Mouse (Mus musculus): Measurements from ENCODE around the gene Frmpd3. TPM values are rescaled to one million over a fixed set of nuclear protein-coding genes. Genes with fewer than 3 reads are reported as not detected.
A peak's percentile ranks its signal among the peaks of the same experiment; 100 is the strongest.

Frmpd3 gene
- polyA plus RNA-seq, 1 experiment from 2014 or later = 0.03 TPM

- Histone ChIP-seq H3K27me3 (ENCODE audit: control insufficient read depth, insufficient read depth, low read depth, low read length) (no peaks in the 10 kb centered on the region), H3K9ac (ENCODE audit: low read length) (no peak overlapping the region), H3K27ac (ENCODE audit: low read length) (no peak overlapping the region), H3K36me3 (ENCODE audit: control insufficient read depth, insufficient read depth, low read length) (no peaks in the 10 kb centered on the region), H3K4me1 (replicated peaks; ENCODE audit: control insufficient read depth, insufficient read depth, low read length) (no peaks in the 10 kb centered on the region), H3K9me3 (ENCODE audit: control insufficient read depth, low read length) (no peaks in the 10 kb centered on the region), H3K4me3 (ENCODE audit: low read length) (no peak overlapping the region), H3K4me2 (ENCODE audit: low read depth, low read length) (no peak overlapping the region)
- no peak for ATAC-seq (ENCODE audit: low read depth)
- 87% methylated on average over 11 of the region's 11 CpGs for WGBS
Measured at GRCm38 (mm10) chrX:140432786-140433185, 90.7 kb downstream of the Frmpd3 start.

DNA sequence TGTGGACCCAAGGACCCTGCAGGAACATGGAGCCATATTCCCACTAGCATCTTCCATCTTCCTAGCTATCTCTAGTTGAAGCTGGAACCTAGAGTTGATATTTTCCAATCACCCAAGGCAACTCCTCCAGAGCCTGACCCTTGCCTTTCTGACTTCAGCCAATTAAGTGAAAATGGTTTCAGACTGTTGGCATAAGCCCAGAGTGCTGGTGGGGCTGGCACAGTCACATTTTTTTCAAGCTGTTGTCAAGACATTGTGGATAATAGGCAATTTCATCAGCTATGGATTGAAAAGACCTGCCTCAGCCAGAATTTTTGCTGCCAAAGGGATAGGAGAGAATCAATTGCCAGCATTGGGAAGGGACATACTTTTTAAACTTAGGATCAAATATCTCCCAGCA lies 95.8 kb downstream of the Frmpd3 start:
- Histone ChIP-seq H3K27ac (ENCODE audit: low read length) (no peak overlapping the region), H3K4me2 (ENCODE audit: low read depth, low read length) (no peak overlapping the region), H3K4me1 (replicated peaks; ENCODE audit: control insufficient read depth, insufficient read depth, low read length) (no peaks in the 10 kb centered on the region), H3K9me3 (ENCODE audit: control insufficient read depth, low read length) (no peaks in the 10 kb centered on the region), H3K36me3 (ENCODE audit: control insufficient read depth, insufficient read depth, low read length) (no peaks in the 10 kb centered on the region), H3K9ac (ENCODE audit: low read length) (no peak overlapping the region), H3K4me3 (ENCODE audit: low read length) (no peak overlapping the region), H3K27me3 (ENCODE audit: control insufficient read depth, insufficient read depth, low read depth, low read length) (no peaks in the 10 kb centered on the region)
- ATAC-seq (ENCODE audit: low read depth) = no peak

DNA sequence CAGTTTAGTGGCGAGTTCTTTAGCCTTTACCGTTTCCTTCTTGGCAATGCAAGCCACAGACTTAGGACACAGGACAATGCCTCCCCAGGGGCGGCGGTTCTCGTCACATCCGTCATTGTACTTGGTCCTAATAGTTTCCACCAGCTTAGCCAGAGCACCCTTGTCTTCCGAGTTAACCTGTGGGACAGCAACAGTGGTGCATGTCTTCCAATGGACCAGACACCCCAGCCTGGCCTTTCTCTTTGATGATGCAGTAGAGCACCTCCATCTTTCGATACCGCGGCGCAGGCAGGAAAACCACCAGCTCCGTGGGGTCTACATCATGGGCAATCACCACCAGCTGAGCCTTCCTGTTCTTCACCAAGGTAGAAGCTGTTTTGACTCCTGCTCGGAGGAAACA lies 103.5 kb downstream of the Frmpd3 start:
- 76% methylated on average over 13 of the region's 13 CpGs for WGBS

GRCm38 (mm10) chrX:140450071-140450470 lies 108.0 kb downstream of the Frmpd3 start:
- WGBS = 73% methylated on average over 3 of the region's 3 CpGs
- Histone ChIP-seq H3K36me3 (ENCODE audit: control insufficient read depth, insufficient read depth, low read length) (no peaks in the 10 kb centered on the region), H3K4me2 (ENCODE audit: low read depth, low read length) (no peak overlapping the region), H3K9me3 (ENCODE audit: control insufficient read depth, low read length) (no peaks in the 10 kb centered on the region), H3K9ac (ENCODE audit: low read length) (no peak overlapping the region), H3K4me3 (ENCODE audit: low read length) (no peak overlapping the region), H3K27ac (ENCODE audit: low read length) (no peak overlapping the region), H3K27me3 (ENCODE audit: control insufficient read depth, insufficient read depth, low read depth, low read length) (no peaks in the 10 kb centered on the region; the same call in 1 of the 2 replicates), H3K4me1 (replicated peaks; ENCODE audit: control insufficient read depth, insufficient read depth, low read length) (no peaks in the 10 kb centered on the region)
- no peak for ATAC-seq (ENCODE audit: low read depth)

More for the DNA sequence above, 103.5 kb downstream of the Frmpd3 start:
- Histone ChIP-seq H3K27ac (ENCODE audit: low read length) (no peak overlapping the region), H3K27me3 (ENCODE audit: control insufficient read depth, insufficient read depth, low read depth, low read length) (no peaks in the 10 kb centered on the region; the same call in 1 of the 2 replicates), H3K4me2 (ENCODE audit: low read depth, low read length) (no peak overlapping the region), H3K9ac (ENCODE audit: low read length) (no peak overlapping the region), H3K4me1 (replicated peaks; ENCODE audit: control insufficient read depth, insufficient read depth, low read length) (no peaks in the 10 kb centered on the region), H3K9me3 (ENCODE audit: control insufficient read depth, low read length) (no peaks in the 10 kb centered on the region), H3K4me3 (ENCODE audit: low read length) (no peak overlapping the region), H3K36me3 (ENCODE audit: control insufficient read depth, insufficient read depth, low read length) (no peaks in the 10 kb centered on the region)
- ATAC-seq (ENCODE audit: low read depth) = no peak

GRCm38 (mm10) chrX:140456279-140456731 lies 114.2 kb downstream of the Frmpd3 start, which contains the start of gene Prps1:
Gene Prps1, plus strand, starts transcription at chrX:140456613.
- Histone ChIP-seq H3K27ac (ENCODE audit: low read length) (no peak within 1 kb of the TSS), H3K4me2 (ENCODE audit: low read depth, low read length) (peak within 1 kb of the TSS; percentile 71), H3K9ac (ENCODE audit: low read length) (peak within 1 kb of the TSS; percentile 64), H3K9me3 (ENCODE audit: control insufficient read depth, low read length) (no peaks in the 10 kb centered on the region), H3K27me3 (ENCODE audit: control insufficient read depth, insufficient read depth, low read depth, low read length) (0 out of 2 replicates have a peak, but pooled peaks cover 3% of the 10 kb centered on the region), H3K36me3 (ENCODE audit: control insufficient read depth, insufficient read depth, low read length) (no peaks in the 10 kb centered on the region), H3K4me1 (replicated peaks; ENCODE audit: control insufficient read depth, insufficient read depth, low read length) (no peaks in the 10 kb centered on the region), H3K4me3 (ENCODE audit: low read length) (peak within 1 kb of the TSS; percentile 62)
- WGBS = 22% methylated on average over 26 of the region's 26 CpGs
- ATAC-seq (ENCODE audit: low read depth) = peak; percentile 97

DNA sequence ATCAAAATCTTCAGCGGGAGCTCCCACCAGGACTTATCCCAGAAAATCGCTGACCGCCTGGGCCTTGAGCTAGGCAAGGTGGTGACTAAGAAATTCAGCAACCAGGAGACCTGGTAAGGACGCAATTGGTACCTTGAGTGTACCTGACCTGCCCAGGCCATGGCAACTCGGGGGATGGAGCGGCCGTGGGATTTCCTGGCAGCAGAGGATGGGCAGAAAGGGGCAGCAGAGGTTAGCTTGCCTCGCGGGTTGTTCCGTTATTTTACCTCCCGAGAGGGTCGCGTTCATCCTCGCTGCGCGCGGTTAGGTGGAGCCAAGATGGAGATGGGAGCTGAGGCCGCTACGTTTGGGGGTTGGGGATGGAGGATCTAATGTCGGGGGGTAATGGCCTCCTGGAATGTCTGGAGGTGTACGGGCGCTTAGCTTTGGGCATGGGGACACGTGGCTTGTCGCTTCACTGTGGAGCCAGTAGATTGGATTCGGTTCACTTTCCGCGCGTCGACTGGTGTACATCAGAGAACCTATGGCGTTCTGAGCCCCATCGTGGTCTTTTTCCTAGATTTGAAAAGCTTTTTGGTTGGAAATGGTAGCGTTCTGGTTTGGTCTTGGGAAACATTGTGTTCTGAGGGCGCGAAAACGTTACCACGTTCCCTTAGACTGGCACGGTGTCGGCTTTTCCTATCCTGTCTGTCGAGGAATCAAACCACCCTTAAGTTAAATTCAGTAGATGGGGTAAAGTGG lies 114.9 kb downstream of the Frmpd3 start:
- Histone ChIP-seq H3K27me3 (ENCODE audit: control insufficient read depth, insufficient read depth, low read depth, low read length) (0 out of 2 replicates have a peak, but pooled peaks cover 3% of the 10 kb centered on the region), H3K9ac (ENCODE audit: low read length) (peak overlapping the region; percentile 64), H3K36me3 (ENCODE audit: control insufficient read depth, insufficient read depth, low read length) (no peaks in the 10 kb centered on the region), H3K4me3 (ENCODE audit: low read length) (peak overlapping the region; percentile 62), H3K27ac (ENCODE audit: low read length) (no peak overlapping the region), H3K4me1 (replicated peaks; ENCODE audit: control insufficient read depth, insufficient read depth, low read length) (no peaks in the 10 kb centered on the region), H3K9me3 (ENCODE audit: control insufficient read depth, low read length) (no peaks in the 10 kb centered on the region), H3K4me2 (ENCODE audit: low read depth, low read length) (peak overlapping the region; percentile 71)
- 21% methylated on average over 39 of the region's 39 CpGs for WGBS
- peak; percentile 57 for ATAC-seq (ENCODE audit: low read depth)

GRCm38 (mm10) chrX:140457502-140457901 lies 115.4 kb downstream of the Frmpd3 start:
- Histone ChIP-seq H3K4me1 (replicated peaks; ENCODE audit: control insufficient read depth, insufficient read depth, low read length) (no peaks in the 10 kb centered on the region), H3K4me2 (ENCODE audit: low read depth, low read length) (peak overlapping the region; percentile 71), H3K36me3 (ENCODE audit: control insufficient read depth, insufficient read depth, low read length) (no peaks in the 10 kb centered on the region), H3K4me3 (ENCODE audit: low read length) (peak overlapping the region; percentile 62), H3K27me3 (ENCODE audit: control insufficient read depth, insufficient read depth, low read depth, low read length) (0 out of 2 replicates have a peak, but pooled peaks cover 3% of the 10 kb centered on the region), H3K27ac (ENCODE audit: low read length) (no peak overlapping the region), H3K9me3 (ENCODE audit: control insufficient read depth, low read length) (no peaks in the 10 kb centered on the region), H3K9ac (ENCODE audit: low read length) (no peak overlapping the region; the same call in 1 of the 2 replicates)
- no peak for ATAC-seq (ENCODE audit: low read depth)
- WGBS = 20% methylated on average over 12 of the region's 12 CpGs

GRCm38 (mm10) chrX:140478231-140478630 lies 136.2 kb downstream of the Frmpd3 start:
- Histone ChIP-seq H3K9ac (ENCODE audit: low read length) (no peak overlapping the region), H3K27ac (ENCODE audit: low read length) (no peak overlapping the region), H3K4me1 (replicated peaks; ENCODE audit: control insufficient read depth, insufficient read depth, low read length) (no peaks in the 10 kb centered on the region), H3K27me3 (ENCODE audit: control insufficient read depth, insufficient read depth, low read depth, low read length) (no peaks in the 10 kb centered on the region), H3K4me2 (ENCODE audit: low read depth, low read length) (no peak overlapping the region), H3K36me3 (ENCODE audit: control insufficient read depth, insufficient read depth, low read length) (no peaks in the 10 kb centered on the region), H3K4me3 (ENCODE audit: low read length) (no peak overlapping the region), H3K9me3 (ENCODE audit: control insufficient read depth, low read length) (no peaks in the 10 kb centered on the region)
- no peak for ATAC-seq (ENCODE audit: low read depth)
- 83% methylated on average over 6 of the region's 6 CpGs for WGBS

DNA sequence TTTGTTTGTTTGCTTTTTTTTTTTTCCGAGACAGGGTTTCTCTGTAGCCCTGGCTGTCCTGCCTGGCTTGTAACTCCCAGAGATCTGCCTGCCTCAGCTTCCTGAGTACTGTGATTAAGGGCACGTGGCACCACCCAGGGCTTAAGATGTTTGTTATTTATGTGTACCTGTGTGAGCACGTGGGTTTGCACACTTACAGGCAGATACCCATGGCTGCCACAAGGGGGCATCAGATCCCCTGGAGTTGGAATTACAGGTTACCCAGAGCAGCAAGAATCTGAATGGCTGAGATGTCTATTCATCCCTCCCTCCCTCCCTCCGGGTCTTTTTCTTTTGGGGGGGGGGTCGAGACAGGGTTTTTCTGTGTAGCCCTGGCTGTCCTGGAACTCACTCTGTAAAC lies 137.1 kb downstream of the Frmpd3 start:
- Histone ChIP-seq H3K9ac (ENCODE audit: low read length) (no peak overlapping the region), H3K36me3 (ENCODE audit: control insufficient read depth, insufficient read depth, low read length) (no peaks in the 10 kb centered on the region), H3K27ac (ENCODE audit: low read length) (no peak overlapping the region), H3K4me1 (replicated peaks; ENCODE audit: control insufficient read depth, insufficient read depth, low read length) (no peaks in the 10 kb centered on the region), H3K4me3 (ENCODE audit: low read length) (no peak overlapping the region), H3K27me3 (ENCODE audit: control insufficient read depth, insufficient read depth, low read depth, low read length) (no peaks in the 10 kb centered on the region), H3K4me2 (ENCODE audit: low read depth, low read length) (no peak overlapping the region), H3K9me3 (ENCODE audit: control insufficient read depth, low read length) (no peaks in the 10 kb centered on the region)
- no peak for ATAC-seq (ENCODE audit: low read depth)
- WGBS = 63% methylated on average over 5 of the region's 5 CpGs
